Mouse (Mus musculus) forebrain, postnatal 0 days (tissue): ENCODE results near the gene Cask. TPM values are rescaled to one million over a fixed set of nuclear protein-coding genes. Genes with fewer than 3 reads are reported as not detected.
A peak's percentile ranks its signal among the peaks of the same experiment; 100 is the strongest.

ENCODE experiments used
- ATAC-seq: fragments of 200-750 bp; cut with Nextera tagmentation; 2 replicates; pipeline ENCODE4 v1.8.0; 2017; ENCODE audit warnings: mild to moderate bottlenecking, moderate library complexity
- DNase-seq: peaks from one replicate; pipeline ENCODE4 v3.0.0-alpha.2; 2015
- H3K27ac ChIP-seq: fragments of 300-500 bp; sonication (generic); 2 replicates; pipeline ENCODE4 v1.5.1; 2014; ENCODE audit warnings: low read depth, mild to moderate bottlenecking, antibody characterized with exemption, low read length, moderate library complexity, mixed read lengths
- H3K27me3 ChIP-seq: fragments of 300-500 bp; sonication (generic); 2 replicates; pipeline ENCODE4 v1.6.1; 2014; ENCODE audit warnings: mild to moderate bottlenecking, low read length, mixed read lengths; ENCODE audit not compliant: insufficient read depth
- H3K36me3 ChIP-seq: fragments of 300-500 bp; sonication (generic); 2 replicates; pipeline ENCODE4 v1.6.1; 2014; ENCODE audit warnings: mild to moderate bottlenecking, moderate library complexity; ENCODE audit not compliant: insufficient read depth
- H3K4me1 ChIP-seq: fragments of 300-500 bp; sonication (generic); 2 replicates; pipeline ENCODE4 v1.6.1; 2014; ENCODE audit warnings: antibody characterized with exemption; ENCODE audit not compliant: insufficient read depth
- H3K4me2 ChIP-seq: fragments of 300-500 bp; sonication (generic); 2 replicates; pipeline ENCODE4 v1.6.1; 2014; ENCODE audit warnings: low read depth, mild to moderate bottlenecking, moderate library complexity
- H3K4me3 ChIP-seq: fragments of 300-500 bp; sonication (generic); 2 replicates; pipeline ENCODE4 v1.5.1; 2014; ENCODE audit warnings: low read depth, low read length, mixed read lengths
- H3K9ac ChIP-seq: fragments of 300-500 bp; sonication (generic); 2 replicates; pipeline ENCODE4 v1.6.1; 2014; ENCODE audit warnings: mild to moderate bottlenecking
- H3K9me3 ChIP-seq: fragments of 300-500 bp; sonication (generic); 2 replicates; pipeline ENCODE4 v1.6.1; 2016; ENCODE audit warnings: low read length
- CTCF ChIP-seq: sonication (generic); IDR thresholded peaks from 2 replicates; pipeline ENCODE4 v1.5.1; 2016; ENCODE audit warnings: antibody characterized with exemption, control low read depth, low read depth
- whole genome bisulfite sequencing: fragments of 180-500 bp; shearing (Covaris S2); extraction: QIAGEN DNeasy Blood & Tissue Kit; methylation state at CpG from one replicate; pipeline ENCODE4 v1.1.7; 2014; 5-methylcytosine and 5-hydroxymethylcytosine counted together
- polyA plus RNA-seq: library from polyadenylated mRNA; unstranded; fragments of >200 nt; fragmentation: Nextera tagmentation; extraction: Ambion mirVana; gene quantifications from 2 replicates; pipeline ENCODE4 v1.2.1, GENCODE M21; 2015
- total RNA-seq: library from RNA; depleted of rRNA; stranded (reverse); fragments of >200 nt; gene quantifications from 2 replicates; pipeline ENCODE4 v1.2.3, GENCODE M21; 2014

Gene Cask
- total and polyA plus RNA-seq, 2 experiments from 2014 or later = 57.9 to 183 TPM

GRCm38 (mm10) chrX:13574872-13575271, 276.3 kb downstream of the Cask start:
- TF ChIP-seq CTCF = no peak
- ATAC-seq = no peak
- no peaks in the 10 kb centered on the region for H3K27me3 ChIP-seq
- DNase-seq = no peak
- H3K9me3 ChIP-seq = no peaks in the 10 kb centered on the region
- H3K27ac ChIP-seq = no peak overlapping the region
- H3K9ac ChIP-seq = no peak overlapping the region
- H3K4me2 ChIP-seq = no peak overlapping the region
- no peaks in the 10 kb centered on the region for H3K4me1 ChIP-seq
- H3K36me3 ChIP-seq = no peaks in the 10 kb centered on the region
- WGBS = 80% methylated on average over 3 of the region's 3 CpGs
- no peak overlapping the region for H3K4me3 ChIP-seq

GRCm38 (mm10) chrX:13574298-13574697, 276.9 kb downstream of the Cask start:
- no peaks in the 10 kb centered on the region for H3K9me3 ChIP-seq
- no peak for TF ChIP-seq CTCF
- H3K36me3 ChIP-seq = no peaks in the 10 kb centered on the region
- WGBS = 82% methylated on average over 2 of the region's 2 CpGs
- no peak overlapping the region for H3K9ac ChIP-seq
- H3K4me1 ChIP-seq = no peaks in the 10 kb centered on the region
- H3K27me3 ChIP-seq = no peaks in the 10 kb centered on the region
- H3K4me2 ChIP-seq = no peak overlapping the region
- ATAC-seq = no peak
- no peak overlapping the region for H3K27ac ChIP-seq
- no peak for DNase-seq
- no peak overlapping the region for H3K4me3 ChIP-seq

DNA sequence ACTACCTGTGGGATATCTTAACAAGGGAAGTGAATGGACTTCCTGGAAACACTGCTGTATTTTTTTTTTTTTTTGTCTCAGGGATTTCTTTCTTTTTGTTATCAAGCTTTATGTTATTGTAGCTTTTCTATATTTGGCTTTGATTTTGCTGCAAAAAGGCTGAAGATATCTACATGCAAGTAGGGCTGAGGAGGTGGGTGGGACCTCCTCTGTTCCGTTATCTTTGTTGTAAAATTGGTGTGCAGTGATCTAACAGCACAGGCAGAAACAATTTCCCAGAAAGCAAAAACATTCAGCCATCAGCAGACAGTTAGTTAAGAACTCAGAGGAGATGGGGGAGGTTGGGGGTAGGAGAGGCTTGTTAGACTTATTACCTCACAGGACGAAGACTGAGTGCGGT, 296.7 kb downstream of the Cask start:
- H3K4me3 ChIP-seq = no peak overlapping the region
- no peak overlapping the region for H3K27ac ChIP-seq
- no peak overlapping the region for H3K9ac ChIP-seq
- 0 out of 2 replicates have a peak, but pooled peaks cover 3% of the 10 kb centered on the region for H3K36me3 ChIP-seq
- 90% methylated on average over 3 of the region's 3 CpGs for WGBS
- no peaks in the 10 kb centered on the region for H3K9me3 ChIP-seq
- DNase-seq = no peak
- no peak for TF ChIP-seq CTCF
- no peak for ATAC-seq
- H3K4me2 ChIP-seq = no peak overlapping the region
- no peaks in the 10 kb centered on the region for H3K27me3 ChIP-seq
- H3K4me1 ChIP-seq = no peaks in the 10 kb centered on the region

DNA sequence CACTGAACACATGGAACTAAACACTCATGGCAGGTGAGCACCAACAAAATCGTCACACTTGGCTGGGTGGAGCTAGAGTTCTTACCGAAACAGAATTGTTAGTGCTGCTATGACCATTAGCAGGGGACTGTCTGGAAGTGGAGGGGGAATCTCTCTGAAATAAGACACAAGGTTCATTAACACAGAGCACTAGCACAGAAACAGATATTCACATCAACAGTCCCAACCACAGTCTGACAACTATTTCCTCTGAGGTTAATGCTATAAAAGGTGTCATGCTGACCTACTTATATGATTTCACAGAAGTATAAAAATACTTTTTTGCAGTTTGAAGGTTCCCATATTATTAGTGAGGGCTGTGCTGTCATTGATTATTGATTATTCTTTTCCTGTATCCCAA, 298.9 kb downstream of the Cask start:
- no peaks in the 10 kb centered on the region for H3K4me1 ChIP-seq
- ATAC-seq = no peak
- 81% methylated on average over 2 of the region's 2 CpGs for WGBS
- no peaks in the 10 kb centered on the region for H3K27me3 ChIP-seq
- no peaks in the 10 kb centered on the region for H3K9me3 ChIP-seq
- H3K4me3 ChIP-seq = no peak overlapping the region
- H3K27ac ChIP-seq = no peak overlapping the region
- H3K4me2 ChIP-seq = no peak overlapping the region
- 0 out of 2 replicates have a peak, but pooled peaks cover 3% of the 10 kb centered on the region for H3K36me3 ChIP-seq
- TF ChIP-seq CTCF = no peak
- no peak for DNase-seq
- H3K9ac ChIP-seq = no peak overlapping the region

GRCm38 (mm10) chrX:13551566-13551965, 299.6 kb downstream of the Cask start:
- WGBS = 72% methylated on average over 4 of the region's 4 CpGs
- H3K9me3 ChIP-seq = no peaks in the 10 kb centered on the region
- 0 out of 2 replicates have a peak, but pooled peaks cover 3% of the 10 kb centered on the region for H3K36me3 ChIP-seq
- TF ChIP-seq CTCF = no peak
- no peak overlapping the region for H3K9ac ChIP-seq
- H3K27me3 ChIP-seq = no peaks in the 10 kb centered on the region
- H3K4me2 ChIP-seq = no peak overlapping the region
- H3K4me3 ChIP-seq = no peak overlapping the region
- H3K27ac ChIP-seq = no peak overlapping the region
- ATAC-seq (no peak), DNase-seq (peak; percentile 11)
- H3K4me1 ChIP-seq = no peaks in the 10 kb centered on the region

- no peak overlapping the region for H3K4me2 ChIP-seq
- no peaks in the 10 kb centered on the region for H3K36me3 ChIP-seq
- H3K9ac ChIP-seq = no peak overlapping the region
- no peak for ATAC-seq
- H3K27ac ChIP-seq = no peak overlapping the region
- TF ChIP-seq CTCF = no peak
- no peaks in the 10 kb centered on the region for H3K9me3 ChIP-seq
- 60% methylated on average over 4 of the region's 4 CpGs for WGBS
- no peaks in the 10 kb centered on the region for H3K4me1 ChIP-seq
- H3K27me3 ChIP-seq = no peaks in the 10 kb centered on the region
- no peak for DNase-seq
- H3K4me3 ChIP-seq = no peak overlapping the region
Measured at GRCm38 (mm10) chrX:13549100-13549499, 302.1 kb downstream of the Cask start.

DNA sequence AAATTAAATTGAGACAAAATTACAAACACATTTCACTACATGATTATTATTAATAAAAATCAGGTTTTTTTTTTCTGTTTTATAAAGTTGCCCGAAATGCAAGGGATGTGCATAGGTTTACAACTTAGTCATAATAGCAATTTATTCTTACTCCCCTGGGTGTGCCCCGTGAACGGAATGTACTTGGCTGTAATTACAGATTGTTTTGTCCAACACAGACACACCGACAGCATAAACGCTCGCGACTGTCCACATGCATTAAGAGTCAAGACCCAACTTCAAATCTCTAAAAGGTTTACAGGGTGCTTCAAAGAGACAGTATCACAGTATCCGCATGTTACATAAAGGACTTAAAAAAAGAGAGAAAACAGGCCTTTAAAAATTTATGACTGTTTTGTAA, 329.9 kb downstream of the Cask start:
- Histone ChIP-seq H3K9me3 (no peaks in the 10 kb centered on the region), H3K9ac (no peak overlapping the region), H3K4me2 (no peak overlapping the region), H3K4me1 (no peaks in the 10 kb centered on the region), H3K36me3 (no peaks in the 10 kb centered on the region; the same call in none of the 2 replicates), H3K27ac (no peak overlapping the region), H3K4me3 (no peak overlapping the region), H3K27me3 (no peaks in the 10 kb centered on the region)
- 83% methylated on average over 8 of the region's 8 CpGs for WGBS
- ATAC-seq (no peak), DNase-seq (no peak)
- TF ChIP-seq CTCF = no peak

GRCm38 (mm10) chrX:13520566-13520965, 330.6 kb downstream of the Cask start:
- 87% methylated on average over 4 of the region's 4 CpGs for WGBS
- no peak overlapping the region for H3K4me3 ChIP-seq
- H3K9me3 ChIP-seq = no peaks in the 10 kb centered on the region
- H3K4me2 ChIP-seq = no peak overlapping the region
- no peak overlapping the region for H3K9ac ChIP-seq
- DNase-seq (no peak), ATAC-seq (no peak)
- no peaks in the 10 kb centered on the region for H3K27me3 ChIP-seq
- no peak overlapping the region for H3K27ac ChIP-seq
- no peak for TF ChIP-seq CTCF
- no peaks in the 10 kb centered on the region for H3K4me1 ChIP-seq
- H3K36me3 ChIP-seq = no peaks in the 10 kb centered on the region; the same call in none of the 2 replicates
